Mouse (Mus musculus): ENCODE measurements around the gene Gm28038.

Gm28038 gene

GRCm38 (mm10) chr2:30285416-30286181, 4.8 kb downstream of the Gm28038 start:
- DNase-seq (ENCODE audit: low spot score in 2 of 2) = peak in 1 of 2 experiments; percentile 2

GRCm38 (mm10) chr2:30286192-30287026, 5.6 kb downstream of the Gm28038 start, which contains the start of the genes Dolk and Nup188:
Gene Dolk (minus strand): TSS chr2:30286334.
Gene Nup188 (plus strand): TSS chr2:30286397.
- DNase-seq (ENCODE audit: low spot score in 2 of 2) = peak; percentile 95

DNA sequence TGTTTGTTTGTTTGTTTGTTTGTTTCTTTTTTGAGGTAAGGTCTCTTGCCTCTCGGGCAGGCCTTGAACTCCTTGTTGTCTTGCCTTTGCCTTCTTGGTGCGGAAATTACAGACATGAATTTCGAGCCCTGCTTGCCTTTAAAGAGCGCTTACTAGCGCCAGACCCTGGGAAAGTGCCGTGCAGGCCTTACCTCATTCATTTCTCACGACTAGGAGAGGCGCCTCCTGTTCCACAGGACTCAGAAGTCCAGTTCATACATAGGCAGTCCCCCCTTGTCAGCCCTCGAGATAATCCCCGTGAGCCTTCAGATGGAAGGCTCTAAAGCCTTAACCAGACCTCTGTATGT, 6.2 kb downstream of the Gm28038 start:
- DNase-seq (ENCODE audit: low spot score in 2 of 2) = no peak

DNA sequence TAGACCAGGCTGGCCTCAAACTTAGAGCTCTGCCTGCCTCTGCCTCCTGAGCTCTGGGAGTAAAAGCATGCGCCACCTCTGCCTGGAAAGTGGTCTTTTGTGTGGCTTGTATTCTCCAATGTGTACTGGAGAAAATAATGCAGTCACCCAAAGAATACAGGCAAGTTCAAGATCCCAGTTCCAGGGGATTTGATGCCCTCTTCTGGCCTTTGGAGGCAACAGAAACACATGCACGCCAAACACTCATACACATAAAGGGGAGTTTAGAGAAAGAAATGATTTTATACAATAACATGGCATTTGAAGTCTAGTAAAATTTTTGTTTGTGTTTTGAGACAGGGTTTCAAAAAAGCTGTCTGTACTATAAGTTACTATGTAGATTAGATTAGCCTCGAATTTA, 18.7 kb downstream of the Gm28038 start:
- DNase-seq (ENCODE audit: low spot score in 2 of 2) = no peak

GRCm38 (mm10) chr2:30299966-30300365, 19.1 kb downstream of the Gm28038 start:
- DNase-seq (ENCODE audit: low spot score in 2 of 2) = no peak

DNA sequence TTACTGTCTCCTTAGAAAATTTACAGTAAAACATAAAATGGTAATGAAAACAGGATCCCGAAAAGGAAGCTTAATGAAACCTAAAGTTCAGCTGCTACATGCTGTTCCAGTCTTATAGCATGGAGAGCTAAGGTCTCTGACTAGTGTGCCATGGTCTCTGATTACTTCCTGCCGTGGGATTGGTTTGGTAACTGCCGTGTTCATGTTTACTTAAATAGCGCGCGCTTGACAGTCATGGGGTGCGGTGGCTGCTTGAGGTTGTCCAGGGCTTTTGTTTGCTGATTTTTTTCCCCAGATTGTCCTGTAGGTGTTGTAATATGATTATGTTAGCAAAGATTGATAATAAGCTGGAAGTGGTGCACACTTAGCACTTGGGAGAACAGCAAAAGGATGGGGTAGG, 25.2 kb downstream of the Gm28038 start:
- DNase-seq (ENCODE audit: low spot score in 2 of 2) = no peak

DNA sequence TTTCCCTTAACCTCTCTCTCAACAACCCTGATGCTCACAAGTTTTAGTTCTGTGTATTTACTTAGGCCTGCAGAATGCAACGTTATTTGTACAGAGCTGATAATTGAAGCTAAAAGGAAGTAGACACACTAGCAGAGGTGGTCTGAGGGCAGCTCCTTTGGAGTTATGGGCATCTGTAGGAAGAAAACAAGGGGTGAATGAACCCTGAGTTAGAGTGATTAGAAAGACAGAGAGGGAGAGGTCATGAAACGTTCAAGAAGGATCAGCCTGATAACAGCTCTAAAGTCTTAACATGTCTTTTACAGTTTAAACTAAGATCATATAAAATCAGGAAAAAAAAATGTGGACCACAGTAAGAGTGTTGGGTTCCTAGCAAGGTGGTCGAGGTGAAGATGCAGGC, 28.5 kb downstream of the Gm28038 start:
- no peak for DNase-seq (ENCODE audit: low spot score in 2 of 2)

DNA sequence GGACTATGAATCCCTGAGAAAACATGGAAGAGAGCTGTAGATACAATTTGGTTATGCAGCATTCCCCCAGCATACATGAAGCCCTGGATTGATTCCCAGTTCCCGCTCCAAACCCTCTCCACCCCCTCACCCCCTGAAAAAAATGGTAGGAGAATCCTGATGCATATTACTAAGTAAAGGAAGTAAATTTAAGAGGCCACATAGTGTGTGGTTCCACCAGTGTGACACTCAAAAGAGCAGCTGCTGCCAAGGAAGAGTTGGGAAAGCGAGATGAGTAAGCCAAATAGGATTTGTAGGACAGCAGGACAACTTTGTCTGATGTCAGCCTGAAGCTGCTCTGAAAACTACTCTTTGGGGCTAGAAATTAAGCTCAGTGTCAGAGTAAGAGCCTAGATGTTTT, 30.6 kb downstream of the Gm28038 start:
- DNase-seq (ENCODE audit: low spot score in 2 of 2) = no peak

- no peak for DNase-seq (ENCODE audit: low spot score in 2 of 2)
Measured at GRCm38 (mm10) chr2:30316136-30316535, 35.3 kb downstream of the Gm28038 start.

- no peak for DNase-seq (ENCODE audit: low spot score in 2 of 2)
Measured at GRCm38 (mm10) chr2:30316955-30317354, 36.1 kb downstream of the Gm28038 start.

DNA sequence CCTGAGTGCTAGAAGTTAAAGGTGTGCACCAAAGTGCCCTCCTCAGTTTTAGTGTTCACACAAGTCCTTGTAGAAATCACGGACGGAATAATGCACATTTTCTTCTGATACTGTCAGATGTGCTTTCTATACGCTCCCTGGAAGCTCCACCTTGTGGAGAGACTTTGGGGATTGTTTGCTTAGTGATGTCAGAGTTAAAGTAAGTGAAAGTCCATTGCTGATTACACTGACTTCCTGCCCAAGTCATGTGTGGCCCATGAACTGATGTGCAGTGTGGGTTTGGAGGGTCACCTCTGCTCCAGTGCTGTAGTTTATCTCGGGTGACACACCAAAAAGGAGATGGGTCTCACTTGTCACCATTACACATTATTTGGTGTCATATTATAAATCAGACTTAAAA, 38.4 kb downstream of the Gm28038 start:
- DNase-seq (ENCODE audit: low spot score in 2 of 2) = no peak

GRCm38 (mm10) chr2:30323111-30323510, 42.3 kb downstream of the Gm28038 start:
- DNase-seq (ENCODE audit: low spot score in 2 of 2) = no peak

GRCm38 (mm10) chr2:30325296-30325695, 44.5 kb downstream of the Gm28038 start:
- no peak for DNase-seq (ENCODE audit: low spot score in 2 of 2)

DNA sequence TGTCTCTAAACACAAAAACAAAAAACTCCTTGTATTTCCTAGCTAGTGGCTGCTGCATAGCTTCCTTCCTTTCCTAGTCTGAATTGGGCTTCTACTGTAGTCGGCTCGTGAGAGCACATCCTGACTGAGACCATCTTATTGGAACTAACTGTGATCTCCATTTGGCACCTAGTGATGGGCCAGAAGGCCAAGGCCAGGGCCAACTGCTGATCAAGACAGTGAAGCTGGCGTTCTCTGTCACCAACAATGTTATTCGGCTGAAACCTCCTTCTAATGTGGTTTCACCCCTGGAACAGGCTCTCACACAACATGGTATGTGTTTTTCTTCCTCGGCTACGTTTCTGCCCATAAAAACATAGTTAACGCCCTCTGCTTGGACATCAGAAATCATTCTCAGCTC, 46.4 kb downstream of the Gm28038 start:
- no peak for DNase-seq (ENCODE audit: low spot score in 2 of 2)

DNA sequence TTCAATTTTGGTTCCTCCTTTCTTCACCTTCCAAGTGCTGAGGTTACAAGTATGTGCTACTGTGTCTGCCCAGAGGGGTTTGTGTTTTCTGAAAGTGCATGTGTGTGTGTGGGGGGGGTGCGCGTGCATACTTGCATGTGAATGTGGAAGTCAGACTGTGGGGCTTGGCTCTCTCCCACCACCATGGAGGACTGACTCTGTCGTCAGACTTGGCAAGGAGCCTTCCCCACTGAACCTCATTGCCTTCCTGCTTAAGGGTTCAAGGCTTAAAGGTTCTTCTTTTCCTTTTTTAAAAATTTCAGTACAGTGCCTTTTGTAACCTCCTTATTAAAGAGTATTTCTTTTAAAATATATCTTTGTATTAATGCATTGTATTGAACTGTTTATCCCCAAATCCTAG, 47.9 kb downstream of the Gm28038 start:
- no peak for DNase-seq (ENCODE audit: low spot score in 2 of 2)

DNA sequence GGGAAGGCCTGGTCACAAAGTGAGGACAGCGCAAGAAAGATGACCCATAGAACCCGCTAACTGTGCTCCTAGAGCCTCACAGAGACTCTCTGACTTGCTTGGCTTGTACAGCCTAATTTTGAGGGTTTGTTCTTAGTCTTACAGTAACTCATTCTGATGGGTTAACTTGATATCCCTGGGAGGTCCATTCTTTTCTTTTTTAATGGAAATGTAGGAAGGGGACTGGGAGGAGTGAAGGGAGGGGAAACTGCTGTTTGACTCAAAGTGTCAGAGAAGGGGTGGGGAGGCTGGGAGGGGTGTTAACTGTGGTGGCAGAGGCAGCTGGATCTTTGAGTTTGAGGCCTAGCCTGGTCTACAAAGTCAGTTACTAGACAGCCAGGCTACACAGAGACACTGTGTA, 54.5 kb downstream of the Gm28038 start:
- DNase-seq (ENCODE audit: low spot score in 2 of 2) = no peak

- DNase-seq (ENCODE audit: low spot score in 2 of 2) = no peak
Measured at GRCm38 (mm10) chr2:30336174-30336915, 55.5 kb downstream of the Gm28038 start.

GRCm38 (mm10) chr2:30337179-30337578, 56.3 kb downstream of the Gm28038 start:
- DNase-seq (ENCODE audit: low spot score in 2 of 2) = no peak

DNA sequence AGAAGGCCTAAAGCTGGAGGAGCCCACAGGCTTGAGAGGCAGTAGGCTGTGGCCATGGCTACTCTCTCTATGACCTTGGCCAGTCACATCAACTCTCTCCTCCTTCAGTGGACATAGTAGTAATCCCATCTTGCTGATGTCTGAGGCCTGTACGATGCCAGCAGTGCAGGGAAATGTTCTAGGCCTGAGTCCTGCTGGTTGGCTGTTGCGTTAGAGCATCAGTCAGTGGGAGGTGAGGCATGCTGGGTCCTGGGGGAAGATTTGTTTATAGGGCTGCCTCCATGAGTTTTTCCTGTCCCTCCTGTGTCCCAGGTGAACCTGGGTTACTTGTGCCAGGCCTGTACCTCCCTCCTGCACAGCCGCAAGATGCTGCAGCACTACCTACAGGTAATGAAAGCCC, 61.2 kb downstream of the Gm28038 start:
- DNase-seq (ENCODE audit: low spot score in 2 of 2) = no peak

- no peak for DNase-seq (ENCODE audit: low spot score in 2 of 2)
Measured at GRCm38 (mm10) chr2:30342544-30342943, 61.7 kb downstream of the Gm28038 start.

DNA sequence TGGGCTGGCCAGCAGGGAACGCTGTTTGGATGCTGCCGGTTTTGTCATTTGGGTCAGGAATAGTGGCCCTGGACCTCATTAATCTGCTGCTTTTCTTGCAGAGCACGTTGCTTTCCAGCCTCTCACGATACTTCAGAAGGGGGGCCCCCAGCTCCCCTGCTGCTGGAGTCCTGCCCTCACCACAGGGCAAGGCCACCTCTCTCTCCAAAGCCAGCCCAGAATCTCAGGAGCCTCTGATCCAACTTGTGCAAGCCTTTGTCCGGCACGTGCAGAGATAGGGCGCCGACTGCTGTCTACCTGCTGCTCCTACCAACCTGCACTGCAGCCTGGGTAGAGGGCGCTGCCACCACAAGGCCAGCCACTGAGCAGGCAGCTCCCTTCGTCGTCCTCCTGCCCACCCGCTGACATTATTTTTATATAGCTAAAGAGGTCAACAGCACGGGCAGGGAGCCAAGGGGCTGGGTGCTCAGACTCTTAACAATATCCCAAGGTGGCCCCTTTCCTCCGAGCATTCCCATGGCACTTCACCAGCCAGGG, 62.8 kb downstream of the Gm28038 start:
- peak; percentile 52 to 55 for DNase-seq (ENCODE audit: low spot score in 2 of 2)

All from heart, adult 9 months (tissue).